Mouse (Mus musculus): ENCODE results near the gene Spata1.

GRCm38 (mm10) chr3:146462939-146463338 is 36.6 kb downstream of the Spata1 start:
- TF ChIP-seq CTCF (IDR thresholded peaks at IDR 0.05; ENCODE audit: low read depth, low read length) (no peak), GATA1 (IDR thresholded peaks at IDR 0.05; ENCODE audit: borderline replicate concordance, low read length) (no peak), TAL1 (conservative IDR thresholded peaks at IDR 0.05; ENCODE audit: low read depth, low read length) (no peak), POLR2AphosphoS5 (IDR thresholded peaks at IDR 0.05; ENCODE audit: insufficient replicate concordance, low read depth, low read length) (no peak)

All from G1E (cell line).